Mouse (Mus musculus) CH12F3 (cell line): ENCODE data around the gene Cass4.

ENCODE experiments used
- in situ Hi-C: fragments of 300-500 bp; cut with MboI; formaldehyde crosslinking; loops from 2 replicates; pipeline ENCODE4 v1.14.3; 2020; ENCODE audit warnings: low sequenced_read_pairs

Gene Cass4

DNA sequence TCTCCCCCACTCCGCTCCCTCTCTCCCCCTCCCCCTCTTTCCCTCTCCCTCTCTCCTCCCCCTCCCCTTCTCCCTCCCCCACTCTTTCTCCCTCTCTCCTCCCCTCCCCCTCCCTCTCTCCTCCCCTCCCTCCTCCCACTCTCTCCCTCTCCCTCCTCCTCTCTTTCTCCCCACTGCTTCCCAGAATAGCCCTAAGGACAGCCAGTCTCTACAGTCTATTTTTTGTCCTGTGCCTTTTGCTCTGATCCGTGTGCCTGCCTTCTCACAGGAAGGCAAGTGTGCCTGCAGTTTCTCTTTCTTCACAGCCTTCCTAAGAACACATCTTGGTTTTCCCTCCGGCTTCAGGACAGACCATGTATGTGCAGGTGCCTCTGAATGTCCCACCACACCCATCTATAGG is 83.8 kb downstream of the Cass4 start:
- in situ Hi-C loops, result loop anchor here (10.0 kb wide), 2 partner anchors 517 to 607 kb away; no protein-coding TSS in a partner anchor

DNA sequence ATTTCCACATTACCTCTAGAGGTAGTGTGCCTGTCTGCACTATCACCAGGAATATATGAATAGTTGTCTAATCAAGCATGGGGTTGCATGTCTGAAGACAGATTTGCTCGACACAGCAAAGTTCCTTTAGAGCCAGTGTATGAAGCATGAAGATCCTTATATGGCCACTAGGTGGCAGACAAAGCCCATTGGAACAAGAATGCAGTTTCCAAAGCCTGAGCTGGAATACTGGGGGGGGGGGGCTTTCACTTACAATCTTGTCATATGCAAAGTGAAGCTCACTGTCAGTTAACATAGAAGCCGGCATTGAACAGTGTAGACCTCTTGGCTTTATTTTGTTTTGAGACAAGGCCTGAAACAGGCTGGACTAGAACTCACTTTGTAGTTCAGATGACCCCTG is 84.3 kb downstream of the Cass4 start:
- in situ Hi-C loops, result loop anchor here (10.0 kb wide), 2 partner anchors 517 to 607 kb away; no protein-coding TSS in a partner anchor

DNA sequence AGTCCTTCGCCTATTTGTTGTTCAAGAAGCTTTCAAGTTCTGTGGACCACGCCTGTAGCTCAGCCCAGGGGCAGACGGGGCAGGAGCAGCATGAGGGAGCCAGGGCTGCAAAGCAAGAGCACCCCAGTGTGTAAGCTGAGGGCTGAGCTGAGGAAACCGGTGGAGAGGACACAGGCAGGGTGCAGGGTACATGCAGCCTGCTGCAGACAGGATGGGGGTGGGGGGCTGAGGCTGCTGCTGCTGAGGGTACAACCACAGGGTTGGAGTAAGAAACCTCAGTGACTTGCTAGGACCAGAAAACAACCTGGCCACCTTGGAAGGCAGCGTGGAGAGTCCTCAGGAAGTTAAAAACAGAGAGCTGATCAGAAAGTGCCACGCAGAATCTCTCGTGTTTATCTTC is 86.7 kb downstream of the Cass4 start:
- in situ Hi-C loops, result no loop called here

DNA sequence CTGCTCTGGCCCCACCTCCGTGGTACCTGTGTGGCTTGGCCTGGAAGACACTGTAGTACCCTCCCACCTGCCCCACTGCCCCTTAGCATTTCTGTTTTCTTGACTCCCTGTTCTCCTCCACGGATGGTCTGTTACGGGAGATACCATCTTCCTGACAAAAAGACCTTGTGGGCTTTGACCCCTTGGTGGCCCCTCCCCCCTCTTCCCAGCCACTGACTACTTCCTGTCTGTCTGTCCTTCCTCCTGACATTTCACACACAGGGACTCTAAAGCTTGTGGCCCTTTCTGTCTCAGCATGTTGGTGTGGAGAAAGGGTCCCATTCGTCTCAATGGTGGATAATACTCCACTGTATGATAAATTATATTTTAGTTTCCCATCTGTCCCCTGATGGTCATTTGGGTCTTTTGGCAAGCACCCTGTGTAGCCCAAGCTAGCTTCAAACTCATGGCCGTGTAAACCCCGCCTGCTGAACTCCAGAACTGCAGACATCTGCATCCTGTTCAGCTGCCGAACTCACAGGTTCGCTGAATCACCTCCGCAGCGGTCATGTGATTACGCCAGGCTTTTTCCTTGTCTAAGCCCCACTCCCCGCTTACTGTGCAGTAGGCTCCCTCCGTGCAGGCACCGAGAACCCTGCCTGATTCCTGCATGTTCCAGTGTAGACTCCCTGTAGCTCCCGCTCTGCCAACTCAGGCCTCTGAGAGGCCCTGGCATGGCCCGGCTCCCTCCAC is 88.2 kb downstream of the Cass4 start:
- in situ Hi-C loops, result no loop called here
